Mouse (Mus musculus): ENCODE results near the gene Pdap1. TPM values are rescaled to one million over a fixed set of nuclear protein-coding genes. Genes with fewer than 3 reads are reported as not detected.
"Not testable (repeated sequence)": the region's sequence is repeated elsewhere in the genome, so short reads cannot be mapped to it uniquely, and the experiment has no call there.

Gene Pdap1
- total RNA-seq, 2 experiments from 2014 or later = 106 to 111 TPM

- DNase-seq (ENCODE audit: extremely low spot score in 1 of 2, low spot score in 2 of 2) = no peak
- intact Hi-C loops (cut with DNase I) = no loop called here
Measured at GRCm38 (mm10) chr5:145096195-145096594, 43.8 kb downstream of the Pdap1 start.

- intact Hi-C loops (cut with DNase I) = no loop called here
- no peak for DNase-seq (ENCODE audit: extremely low spot score in 1 of 2, low spot score in 2 of 2)
Measured at GRCm38 (mm10) chr5:145089878-145090277, 50.2 kb downstream of the Pdap1 start.

- intact Hi-C loops (cut with DNase I) = no loop called here
Measured at GRCm38 (mm10) chr5:145088186-145088585, 51.9 kb downstream of the Pdap1 start.

GRCm38 (mm10) chr5:145084822-145085221 is 55.2 kb downstream of the Pdap1 start:
- intact Hi-C loops (cut with DNase I) = no loop called here
- DNase-seq (ENCODE audit: extremely low spot score in 1 of 2, low spot score in 2 of 2) = no peak

More at GRCm38 (mm10) chr5:145088186-145088585, 51.9 kb downstream of the Pdap1 start:
- DNase-seq (ENCODE audit: extremely low spot score in 1 of 2, low spot score in 2 of 2) = no peak

- intact Hi-C loops (cut with DNase I) = no loop called here
- peak; percentile 84 to 96 for DNase-seq (ENCODE audit: extremely low spot score in 1 of 2, low spot score in 2 of 2)
Measured at GRCm38 (mm10) chr5:145083632-145084451, 56.2 kb downstream of the Pdap1 start, which contains the start of the genes Arpc1a and Kpna7. Gene Arpc1a, plus strand, starts transcription at chr5:145083830. Gene Kpna7, minus strand, starts transcription at chr5:145084030.

GRCm38 (mm10) chr5:145083201-145083600 is 56.8 kb downstream of the Pdap1 start:
- intact Hi-C loops (cut with DNase I); DNase-seq (ENCODE audit: extremely low spot score in 1 of 2, low spot score in 2 of 2): not testable (repeated sequence)

GRCm38 (mm10) chr5:145081866-145082613 is 58.0 kb downstream of the Pdap1 start:
- intact Hi-C loops (cut with DNase I) = no loop called here
- no peak for DNase-seq (ENCODE audit: extremely low spot score in 1 of 2, low spot score in 2 of 2)

Other genes starting within 250 kb of the Pdap1 start
- 10 to 100 TPM; 39.4 to 40.2 TPM for gene Smurf1, start 174.4 kb downstream of the Pdap1 start, total RNA-seq (2021)
- gene Gm4871, start 107.5 kb downstream of the Pdap1 start, total RNA-seq (2021) = not detected
- gene 1700018F24Rik, start 97.2 kb downstream of the Pdap1 start, total RNA-seq (2021) = not detected
- gene Arpc1a, start 56.4 kb downstream of the Pdap1 start, total RNA-seq (2021) = 100 to 1,000 TPM; 178 to 190 TPM
- not detected for gene Kpna7, start 56.2 kb downstream of the Pdap1 start, total RNA-seq (2021)
- 10 to 100 TPM; 28.3 to 30.3 TPM for gene Arpc1b, start 26.0 kb downstream of the Pdap1 start, total RNA-seq (2021)
- 10 to 100 TPM; 85.7 to 86.1 TPM for gene Bud31, start 124 bp upstream of the Pdap1 start, total RNA-seq (2021)
- gene Ptcd1, start 26.9 kb upstream of the Pdap1 start, total RNA-seq (2021) = 10 to 100 TPM; 14.2 to 16.1 TPM
- 10 to 100 TPM; 29.1 to 29.2 TPM for gene Cpsf4, start 27.0 kb upstream of the Pdap1 start, total RNA-seq (2021)
- gene Atp5j2, start 51.8 kb upstream of the Pdap1 start, total RNA-seq (2021) = 100 to 1,000 TPM; 267 to 289 TPM
- gene Zkscan14, start 61.6 kb upstream of the Pdap1 start, total RNA-seq (2021) = 10 to 100 TPM in 1 of 2 experiments, 1 to 10 TPM in 1; 10.0 to 10.3 TPM
- gene Zkscan5, start 64.3 kb upstream of the Pdap1 start, total RNA-seq (2021) = 10 to 100 TPM; 15.0 to 15.2 TPM
- gene Zfp655, start 91.5 kb upstream of the Pdap1 start, total RNA-seq (2021) = 10 to 100 TPM; 24.8 to 27.9 TPM
- gene Zscan25, start 140.3 kb upstream of the Pdap1 start, total RNA-seq (2021) = 10 to 100 TPM; 13.9 to 17.1 TPM
- gene Cyp3a57, start 205.0 kb upstream of the Pdap1 start, total RNA-seq (2021) = under 1 TPM in 1 of 2 experiments, not detected in 1; 0.17 TPM